Mouse (Mus musculus) layer of hippocampus, postnatal 25 days (tissue): Measurements from ENCODE around the gene Rnf4. TPM values are rescaled to one million over a fixed set of nuclear protein-coding genes. Genes with fewer than 3 reads are reported as not detected.
A peak's percentile ranks its signal among the peaks of the same experiment; 100 is the strongest.

Experiments used
- DNase-seq, 2 experiments: peaks; one replicate each; pipeline ENCODE4 v3.0.0; 2022; ENCODE audit warnings: mixed read lengths in 2 of 2, low spot score in 1 of 2; ENCODE audit errors: extremely low spot score in 1 of 2
- total RNA-seq, 2 experiments: library from RNA; stranded (reverse); gene quantifications; 2 replicates each; pipeline ENCODE4 v1.2.3; 2021

Rnf4 gene
- total RNA-seq, 2 experiments from 2014 or later: 74.7 to 80.3 TPM

GRCm38 (mm10) chr5:34335539-34336096 is 471 bp upstream of the Rnf4 start:
- DNase-seq: no peak

DNA sequence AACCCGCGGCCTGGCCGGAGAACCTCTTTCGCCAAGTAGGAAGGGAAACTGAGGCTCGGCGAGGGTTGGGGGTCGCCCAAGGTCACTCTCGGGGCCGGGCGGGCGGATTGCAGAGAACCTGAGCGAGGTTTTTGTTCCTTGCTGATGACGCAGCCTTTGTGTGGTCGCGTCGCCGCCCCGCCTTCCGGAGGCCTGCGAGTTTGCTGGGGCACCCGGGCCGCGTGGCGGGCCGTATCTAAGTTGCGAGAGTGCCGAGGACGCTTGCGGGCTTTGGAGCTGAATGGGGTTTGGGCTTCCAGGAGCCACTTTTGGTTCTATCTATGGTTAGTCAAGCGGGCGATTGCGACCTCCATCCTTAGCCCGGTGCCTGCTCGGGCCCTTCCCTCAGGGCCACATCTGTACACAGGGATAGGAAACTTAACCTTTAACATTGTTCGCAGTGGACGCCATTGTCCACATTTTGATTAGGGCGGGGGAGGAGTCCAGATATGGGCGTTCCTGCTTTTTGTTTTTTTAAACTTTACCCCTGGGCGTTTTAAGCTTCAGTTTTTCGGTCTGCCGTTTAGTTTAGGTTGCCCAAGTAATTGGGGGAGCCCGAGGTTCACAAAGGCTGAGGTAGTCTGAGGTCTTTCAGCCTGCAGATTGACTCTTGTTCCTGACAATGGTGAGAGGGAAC is 824 bp downstream of the Rnf4 start:
- DNase-seq: peak; percentile 17 to 33

GRCm38 (mm10) chr5:34340246-34340645 is 4.2 kb downstream of the Rnf4 start:
- DNase-seq: no peak

DNA sequence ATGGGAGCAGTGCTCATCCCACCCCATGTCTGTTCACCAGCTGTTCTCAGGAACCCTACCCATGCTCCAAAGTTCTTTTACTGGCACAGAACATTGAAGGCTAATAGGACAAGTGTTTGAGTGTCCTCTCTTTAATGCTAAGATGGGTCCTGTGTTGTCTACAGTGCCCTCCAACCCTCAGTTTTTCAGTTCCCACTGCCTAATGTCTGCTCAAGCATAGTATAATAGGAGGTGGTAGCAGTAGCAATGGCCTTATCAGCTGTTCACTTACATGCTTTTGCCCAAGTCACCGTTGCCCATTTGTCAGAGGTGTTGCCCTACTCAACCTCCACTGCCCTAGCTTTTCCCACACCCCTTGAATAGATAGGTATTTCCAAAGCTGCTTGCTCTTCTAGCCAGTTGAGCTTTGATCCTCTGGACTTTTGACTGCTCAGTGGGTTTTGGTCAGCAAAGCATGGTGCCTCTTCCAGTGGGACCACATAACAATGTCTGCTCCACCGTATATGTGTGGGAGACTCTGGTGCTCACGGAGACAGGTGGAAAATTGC is 16.1 kb downstream of the Rnf4 start:
- no peak for DNase-seq

DNA sequence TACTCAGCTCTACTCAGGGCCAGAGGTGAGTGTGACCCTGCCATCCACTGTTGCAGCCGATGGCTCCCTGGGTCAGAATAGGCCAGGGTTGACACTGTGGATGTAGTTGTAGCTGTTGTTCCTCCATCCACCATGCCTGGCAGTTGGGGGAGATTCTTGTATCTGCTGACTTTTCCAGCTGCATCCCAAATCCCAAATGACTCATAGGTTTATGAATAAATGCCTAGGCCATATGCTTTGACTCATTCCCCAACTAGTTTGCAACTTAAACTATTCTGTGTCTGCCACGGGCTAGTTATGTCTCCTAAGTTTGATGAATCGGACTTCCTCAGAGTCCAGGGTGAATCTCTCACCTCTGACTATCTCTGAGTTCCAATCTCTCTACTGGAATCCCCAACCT is 24.2 kb downstream of the Rnf4 start:
- DNase-seq: no peak

- no peak for DNase-seq
These were observed 27.0 kb downstream of the Rnf4 start for GRCm38 (mm10) chr5:34363115-34363514.

DNA sequence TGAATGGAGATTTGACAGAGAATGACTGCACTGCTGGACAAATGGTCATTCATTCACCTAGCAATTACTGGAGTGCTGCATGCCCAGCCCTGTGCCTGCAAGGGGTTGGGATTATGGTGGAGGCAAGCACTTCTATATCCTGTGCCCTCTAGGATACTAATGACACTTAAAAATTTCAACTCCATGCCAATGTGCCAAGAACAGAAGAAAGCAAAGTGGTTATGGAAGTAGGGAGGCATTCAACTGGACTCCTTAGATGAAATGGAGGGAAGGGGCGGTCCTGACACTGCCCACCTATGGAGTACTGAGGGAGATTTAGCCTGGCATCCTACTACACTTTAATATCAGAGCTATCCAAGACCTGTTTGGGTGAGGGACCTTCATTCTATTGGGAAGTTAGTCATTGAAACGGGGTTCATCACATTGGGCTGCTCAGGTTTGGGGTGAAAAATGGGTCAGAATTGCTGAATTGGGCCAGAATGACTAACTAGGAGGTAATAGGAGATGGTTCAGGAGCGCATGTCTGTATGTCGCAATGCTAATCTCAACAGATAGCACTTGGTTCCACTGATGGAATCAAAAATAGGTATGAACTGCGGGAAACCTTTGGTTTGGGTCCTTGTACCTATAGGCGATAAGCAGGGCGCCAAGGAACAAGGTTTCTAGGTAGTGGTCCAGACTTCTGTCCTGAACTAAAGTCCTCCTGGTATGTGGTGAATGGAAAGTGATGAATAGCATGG is 32.6 kb downstream of the Rnf4 start:
- no peak for DNase-seq

DNA sequence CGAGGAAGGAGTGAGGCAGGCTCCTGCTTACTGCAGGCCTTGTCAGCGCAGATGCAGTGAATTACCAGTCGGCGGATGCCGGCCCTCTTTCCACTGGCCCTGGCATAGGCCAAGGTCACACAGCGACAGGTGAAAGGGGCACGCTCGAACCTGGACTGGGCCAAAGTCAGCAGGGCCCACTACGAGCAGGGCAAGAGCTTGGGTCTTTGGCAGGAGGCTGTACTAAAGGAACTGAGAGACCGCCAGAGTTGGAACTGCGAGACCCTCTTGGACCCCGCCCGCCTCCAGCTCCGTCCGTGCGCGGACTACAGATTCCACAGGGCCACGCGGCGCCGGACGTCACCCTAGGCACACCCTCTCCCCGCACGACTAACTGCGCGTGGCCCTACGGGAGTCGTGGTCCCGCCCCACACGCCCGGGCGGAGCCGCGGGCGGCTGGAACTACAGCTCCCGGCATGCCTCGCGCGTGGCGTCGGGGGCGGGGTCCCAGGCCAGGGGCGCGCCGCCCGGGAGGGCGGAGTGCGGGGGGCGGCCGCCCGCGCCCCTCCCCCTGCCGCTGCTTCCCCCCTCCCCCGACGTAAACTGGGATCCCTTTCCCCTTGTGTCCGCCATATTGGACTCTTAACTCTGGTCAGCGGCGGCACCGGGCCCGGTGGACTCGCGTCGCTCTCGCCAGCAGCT is 33.4 kb downstream of the Rnf4 start, which contains the start of gene Fam193a:
Fam193a (plus strand) TSS at position 593 of the 681 bp plus-strand sequence.
- DNase-seq: peak; percentile 91 to 93

DNA sequence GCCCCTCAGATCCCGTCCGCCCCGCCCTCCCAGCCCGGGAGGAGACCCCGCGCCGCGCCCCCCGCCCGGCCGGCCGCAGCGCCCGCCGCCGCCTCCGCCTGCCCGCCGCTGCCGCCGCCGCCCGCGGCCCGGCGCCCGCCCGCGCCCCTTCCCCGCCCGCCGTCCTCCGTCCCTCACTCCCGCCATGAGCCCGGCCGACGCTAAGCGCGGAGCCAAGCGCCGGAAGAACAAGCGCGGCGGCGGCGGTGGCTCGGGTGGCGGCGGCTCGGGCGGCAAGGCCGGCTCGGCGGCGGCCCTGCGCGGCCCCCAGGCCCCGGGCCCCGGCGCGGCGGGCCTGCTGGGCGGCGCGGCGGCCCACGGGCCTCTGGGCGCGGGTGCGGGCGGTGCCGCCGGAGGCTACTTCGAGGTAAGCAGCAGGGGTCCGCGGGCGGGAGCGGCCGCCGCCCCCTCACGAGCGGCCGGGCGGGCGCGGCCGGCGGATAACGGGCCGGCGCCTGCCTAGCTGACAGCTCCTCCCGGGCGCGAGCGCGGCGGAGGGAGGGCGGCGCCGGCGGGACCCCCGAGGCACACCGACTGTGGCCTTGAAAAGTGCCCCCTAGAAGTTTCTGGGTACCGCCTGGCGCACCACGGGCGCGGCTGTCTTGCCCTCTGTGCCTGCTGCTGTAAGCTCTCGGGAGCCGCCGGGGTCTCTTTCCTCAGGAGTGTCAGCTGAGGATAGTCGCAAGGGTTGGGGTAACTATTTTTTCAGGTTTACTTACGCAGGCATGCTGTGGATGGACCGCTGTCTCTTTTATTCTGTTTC is 34.1 kb downstream of the Rnf4 start:
- peak; percentile 27 to 31 for DNase-seq

GRCm38 (mm10) chr5:34370840-34371239 is 34.8 kb downstream of the Rnf4 start:
- no peak for DNase-seq

- DNase-seq: no peak
These were observed 36.1 kb downstream of the Rnf4 start for GRCm38 (mm10) chr5:34372141-34372540.

DNA sequence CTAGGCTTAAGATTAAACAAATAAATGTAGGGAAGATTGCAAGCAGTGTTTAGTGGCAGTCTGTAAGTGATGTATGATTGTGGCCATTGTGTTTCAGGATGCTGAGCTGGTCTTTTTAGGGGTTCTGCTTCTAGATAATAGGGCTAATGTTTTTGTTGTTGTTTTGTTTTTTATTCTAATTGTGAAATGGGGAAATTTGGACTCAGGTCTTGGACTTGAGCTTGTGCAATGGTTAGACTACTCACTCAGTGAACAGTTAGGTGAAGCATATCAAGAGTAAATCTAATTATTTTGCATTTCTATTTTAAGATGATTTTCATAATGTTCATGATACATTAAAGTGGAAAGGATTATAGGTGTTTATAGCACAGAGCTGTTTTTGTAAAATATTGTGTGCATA is 36.5 kb downstream of the Rnf4 start:
- DNase-seq: no peak

DNA sequence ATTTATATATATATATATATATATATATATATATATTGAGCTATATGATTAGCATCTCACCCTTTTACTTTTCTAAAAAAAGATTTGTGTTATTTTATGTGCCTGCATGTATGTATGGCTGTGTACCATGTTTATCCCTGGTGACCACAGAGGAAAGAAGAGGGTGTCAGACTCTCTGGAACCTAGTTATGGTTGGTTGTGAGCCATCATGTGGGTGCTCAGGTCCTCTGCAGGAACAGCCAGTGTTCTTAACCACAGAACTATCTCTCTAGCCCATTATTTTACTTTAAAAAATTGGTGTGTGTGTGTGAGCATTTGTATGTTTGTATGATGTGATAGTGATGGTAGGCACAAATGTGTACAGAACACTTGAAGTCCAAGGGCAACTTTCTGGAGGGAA is 42.7 kb downstream of the Rnf4 start:
- DNase-seq: no peak

DNA sequence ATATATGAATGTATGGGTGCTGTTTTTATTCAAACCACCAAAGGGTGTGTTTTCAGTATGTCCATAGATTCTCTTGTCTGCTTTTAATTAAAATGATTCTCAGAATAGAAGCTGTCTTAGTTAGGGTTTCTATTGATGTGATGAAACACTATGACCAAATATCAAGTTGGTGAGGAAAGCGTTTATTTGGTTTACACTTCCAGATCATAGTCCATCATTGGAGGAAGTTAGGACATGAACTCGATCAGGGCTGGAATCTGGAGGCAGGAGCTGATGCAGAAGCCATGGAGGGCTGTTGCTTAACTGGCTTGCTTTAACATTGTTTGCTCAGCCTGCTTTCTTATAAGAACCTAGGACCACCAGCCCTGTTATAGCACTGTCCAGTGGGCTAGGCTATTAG is 45.6 kb downstream of the Rnf4 start:
- no peak for DNase-seq

DNA sequence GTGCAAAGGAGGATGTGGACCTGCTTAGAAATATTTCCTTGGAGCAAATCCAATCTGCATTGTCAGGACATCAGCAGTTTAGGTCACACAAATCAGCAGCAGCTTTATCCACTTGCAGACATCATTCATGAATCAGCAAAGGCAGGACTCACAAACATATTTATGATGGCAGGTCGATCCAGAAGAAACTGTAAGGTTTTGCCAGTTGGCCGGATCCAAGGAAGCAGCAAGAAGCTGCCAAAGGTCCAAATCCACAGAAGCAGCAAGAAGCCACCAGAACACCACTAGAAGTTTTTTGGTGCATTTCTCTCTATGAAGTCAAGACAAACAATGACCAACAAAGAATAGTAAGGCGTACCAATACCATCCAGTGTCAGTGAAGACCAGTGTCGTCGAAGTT is 49.5 kb downstream of the Rnf4 start:
- no peak for DNase-seq

DNA sequence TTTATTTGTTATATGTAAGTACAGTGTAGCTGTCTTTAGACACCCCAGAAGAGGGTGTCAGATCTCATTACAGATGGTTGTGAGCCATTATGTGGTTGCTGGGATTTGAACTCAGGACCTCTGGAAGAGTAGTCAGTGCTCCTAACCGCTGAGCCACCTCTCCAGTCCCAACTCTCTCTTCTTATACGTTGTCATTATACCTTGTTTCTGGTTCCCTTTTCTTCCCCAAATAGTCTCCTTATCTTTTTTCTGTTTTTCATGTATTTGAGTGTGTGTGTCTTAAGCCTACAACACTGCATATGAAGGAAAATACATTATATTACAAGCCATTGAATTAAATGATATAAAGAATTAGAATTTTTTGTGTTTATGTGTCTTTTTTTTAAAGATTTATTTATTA is 50.7 kb downstream of the Rnf4 start:
- DNase-seq: no peak

DNA sequence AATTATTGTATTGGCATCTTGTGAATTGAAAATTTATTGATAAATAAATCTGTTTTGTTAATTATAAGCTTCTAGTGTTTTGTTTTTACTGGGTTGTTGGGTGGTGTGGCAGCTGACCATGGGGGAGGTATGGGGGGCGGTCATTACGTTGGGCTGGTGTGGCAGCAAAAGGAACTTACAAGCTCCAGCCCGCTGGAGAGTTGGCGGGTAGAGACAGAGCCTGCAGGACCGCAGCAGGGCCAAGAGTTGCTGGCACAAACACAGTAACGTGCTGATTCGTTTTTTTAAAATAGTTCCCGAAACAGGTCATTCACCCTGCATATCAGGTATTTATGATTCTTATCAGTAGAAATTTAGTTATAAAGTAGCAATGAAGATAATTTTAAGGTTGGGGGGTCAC is 57.2 kb downstream of the Rnf4 start:
- no peak for DNase-seq

GRCm38 (mm10) chr5:34395347-34395746 is 59.3 kb downstream of the Rnf4 start:
- no peak for DNase-seq

DNA sequence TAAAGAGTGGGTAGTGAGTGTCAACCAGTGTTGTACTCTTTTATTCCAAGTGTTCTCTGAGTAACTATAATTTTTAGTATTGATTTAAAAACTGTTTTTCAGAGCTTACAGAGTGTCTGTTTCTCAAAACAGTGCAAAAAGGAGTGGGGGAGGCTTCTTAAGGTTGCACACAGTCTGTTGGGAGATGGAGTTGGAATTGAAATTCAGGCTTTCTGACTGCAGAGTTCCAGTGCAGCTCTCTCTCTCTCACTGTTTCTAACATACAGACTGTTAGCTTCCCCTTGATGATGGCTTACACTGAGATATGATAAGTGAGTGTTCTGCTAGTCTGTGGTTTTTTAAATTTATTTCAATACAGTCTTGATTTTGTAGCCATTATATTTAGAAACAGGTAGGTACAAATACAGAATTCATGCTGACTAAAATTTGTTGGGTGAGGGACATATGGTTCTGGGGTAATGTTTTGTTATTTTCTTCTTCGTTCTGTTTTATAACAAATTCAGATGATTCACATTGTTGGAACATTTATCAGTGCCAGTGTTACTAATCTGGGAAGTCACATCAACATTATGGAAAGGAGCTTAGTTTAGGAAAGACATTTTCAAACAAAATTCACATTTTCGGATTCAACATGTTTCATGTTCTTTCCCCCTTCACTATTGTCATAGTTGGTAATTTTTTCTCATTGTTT is 59.9 kb downstream of the Rnf4 start:
- DNase-seq: no peak

DNA sequence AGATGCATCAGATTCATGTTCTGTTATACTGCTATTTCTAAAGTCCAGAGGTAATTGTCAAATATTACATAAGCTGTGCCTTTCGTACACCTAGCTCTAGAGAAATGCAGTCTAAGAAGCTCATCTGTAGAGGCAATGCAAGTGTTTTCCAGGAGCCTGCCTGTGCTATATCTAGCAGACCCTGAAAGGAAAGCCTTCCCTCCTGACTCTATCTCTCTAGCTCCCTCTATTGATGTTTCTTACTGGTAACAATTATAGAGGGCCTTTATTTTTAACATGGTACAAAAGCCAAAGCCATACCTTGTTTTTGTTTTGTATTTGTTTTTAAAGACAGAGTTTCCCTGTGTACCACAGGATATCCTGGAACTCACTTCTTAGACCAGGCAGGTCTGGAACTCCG is 61.8 kb downstream of the Rnf4 start:
- DNase-seq: no peak
